Mouse (Mus musculus) layer of hippocampus, adult 8-10 months (tissue): ENCODE results near the gene Prex1. TPM values are rescaled to one million over a fixed set of nuclear protein-coding genes. Genes with fewer than 3 reads are reported as not detected.

Experiments used
- DNase-seq, 2 experiments: peaks; one replicate each; pipeline ENCODE4 v3.0.0; 2022; ENCODE audit warnings: low spot score in 2 of 2
- total RNA-seq, 4 experiments: library from RNA; stranded (reverse); gene quantifications; 2 replicates each; pipeline ENCODE4 v1.2.4; 2022

Gene Prex1
- total RNA-seq, 4 experiments from 2014 or later, result 67.2 to 81.3 (median 74.2) TPM

GRCm38 (mm10) chr2:166726891-166727290, 13.3 kb upstream of the Prex1 start:
- no peak for DNase-seq

GRCm38 (mm10) chr2:166720416-166720815, 6.8 kb upstream of the Prex1 start:
- no peak for DNase-seq

GRCm38 (mm10) chr2:166719930-166720305, 6.3 kb upstream of the Prex1 start:
- no peak for DNase-seq

GRCm38 (mm10) chr2:166719301-166719929, 5.8 kb upstream of the Prex1 start:
- no peak for DNase-seq

- DNase-seq, result no peak
Observed at GRCm38 (mm10) chr2:166716067-166716466, 2.4 kb upstream of the Prex1 start.

- no peak for DNase-seq
Observed at GRCm38 (mm10) chr2:166714427-166714699, 731 bp upstream of the Prex1 start.

- DNase-seq, result peak; percentile 63 to 74
Observed at GRCm38 (mm10) chr2:166712801-166713689, 587 bp downstream of the Prex1 start.

- no peak for DNase-seq
Observed at GRCm38 (mm10) chr2:166712310-166712709, 1.3 kb downstream of the Prex1 start.

- no peak for DNase-seq
Observed at GRCm38 (mm10) chr2:166711681-166712132, 1.9 kb downstream of the Prex1 start.

- no peak for DNase-seq
Observed at GRCm38 (mm10) chr2:166709883-166710282, 3.7 kb downstream of the Prex1 start.

- DNase-seq, result no peak
Observed at GRCm38 (mm10) chr2:166708304-166708703, 5.3 kb downstream of the Prex1 start.

GRCm38 (mm10) chr2:166706526-166706925, 7.1 kb downstream of the Prex1 start:
- DNase-seq, result no peak

GRCm38 (mm10) chr2:166703491-166703890, 10.1 kb downstream of the Prex1 start:
- no peak for DNase-seq

GRCm38 (mm10) chr2:166702113-166702445, 11.6 kb downstream of the Prex1 start:
- no peak for DNase-seq

- no peak for DNase-seq
Observed at GRCm38 (mm10) chr2:166701248-166702112, 12.2 kb downstream of the Prex1 start.

- peak in 1 of 2 experiments; percentile 54 for DNase-seq
Observed at GRCm38 (mm10) chr2:166700732-166701131, 12.9 kb downstream of the Prex1 start.

- no peak for DNase-seq
Observed at GRCm38 (mm10) chr2:166700116-166700515, 13.5 kb downstream of the Prex1 start.

- DNase-seq, result no peak
Observed at GRCm38 (mm10) chr2:166699552-166699951, 14.1 kb downstream of the Prex1 start.

- no peak for DNase-seq
Observed at GRCm38 (mm10) chr2:166694616-166695015, 19.0 kb downstream of the Prex1 start.

GRCm38 (mm10) chr2:166693394-166693793, 20.2 kb downstream of the Prex1 start:
- DNase-seq, result no peak

GRCm38 (mm10) chr2:166691602-166692509, 21.8 kb downstream of the Prex1 start:
- DNase-seq, result peak; percentile 71 to 77
